Mouse (Mus musculus) layer of hippocampus, adult 18-20 months (tissue): ENCODE results near the gene Myh3. TPM values are rescaled to one million over a fixed set of nuclear protein-coding genes. Genes with fewer than 3 reads are reported as not detected.

Experiments
- DNase-seq, 2 experiments: peaks; one replicate each; pipeline ENCODE4 v3.0.0; 2022; ENCODE audit warnings: low spot score in 2 of 2
- microRNA-seq, 2 experiments: library from miRNA; unstranded; fragments of <30 nt; microRNA quantifications; one replicate each; pipeline ENCODE4 v1.2.0; 2021
- total RNA-seq, 2 experiments: library from RNA; stranded (reverse); gene quantifications; 2 replicates each; pipeline ENCODE4 v1.2.3; 2021

The Myh3 gene
- total RNA-seq, 2 experiments from 2014 or later = 0.57 to 0.61 TPM

DNA sequence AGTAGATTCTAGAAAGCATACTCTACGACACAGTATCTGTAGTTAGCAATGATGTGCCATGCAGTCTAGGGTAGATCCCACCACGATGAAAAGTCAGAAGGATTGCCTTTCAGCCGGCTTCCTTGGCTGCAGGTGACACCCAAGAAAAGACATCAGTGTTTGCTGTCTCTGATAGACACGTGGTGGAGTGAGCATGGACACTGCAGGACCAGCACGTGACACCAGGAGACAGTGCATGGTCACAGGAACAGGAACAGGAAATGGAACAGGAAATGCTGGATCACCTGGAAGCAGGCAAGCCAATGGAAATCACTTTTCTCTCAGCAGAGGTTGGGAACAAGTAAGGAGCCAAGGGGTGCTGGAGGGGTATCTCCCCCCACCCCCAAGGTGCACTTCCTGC lies 65.0 kb downstream of the Myh3 start:
- no peak for DNase-seq

DNA sequence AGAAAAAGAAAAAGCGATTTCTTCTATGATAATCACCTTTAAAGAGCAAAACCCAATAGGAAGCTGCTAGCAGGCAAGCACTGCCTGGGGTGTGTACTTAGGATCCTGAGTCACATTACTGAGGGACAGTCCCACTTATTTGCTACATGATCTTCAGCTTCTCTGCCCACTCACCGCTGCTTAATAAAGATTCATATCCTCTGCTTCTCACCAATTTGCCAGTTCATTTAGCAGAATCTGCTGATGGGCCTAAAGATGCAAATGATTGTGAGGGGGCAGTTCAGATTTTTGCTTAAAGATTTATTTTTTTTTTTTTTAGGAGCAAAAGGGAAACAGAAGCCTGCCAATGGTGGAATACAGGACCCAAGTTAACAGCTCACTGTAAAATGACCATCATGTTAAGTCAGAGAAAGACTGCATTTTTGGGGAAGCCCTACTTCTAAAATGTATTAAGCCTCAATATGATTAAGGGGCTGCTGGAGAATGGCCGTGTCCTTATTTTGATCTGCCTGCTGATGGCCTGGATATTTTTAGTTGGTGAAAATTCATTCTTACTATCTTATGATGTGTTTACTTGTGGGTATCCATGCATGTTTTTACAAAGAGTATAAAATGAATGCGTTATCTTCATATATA lies 65.9 kb downstream of the Myh3 start:
- DNase-seq = no peak

DNA sequence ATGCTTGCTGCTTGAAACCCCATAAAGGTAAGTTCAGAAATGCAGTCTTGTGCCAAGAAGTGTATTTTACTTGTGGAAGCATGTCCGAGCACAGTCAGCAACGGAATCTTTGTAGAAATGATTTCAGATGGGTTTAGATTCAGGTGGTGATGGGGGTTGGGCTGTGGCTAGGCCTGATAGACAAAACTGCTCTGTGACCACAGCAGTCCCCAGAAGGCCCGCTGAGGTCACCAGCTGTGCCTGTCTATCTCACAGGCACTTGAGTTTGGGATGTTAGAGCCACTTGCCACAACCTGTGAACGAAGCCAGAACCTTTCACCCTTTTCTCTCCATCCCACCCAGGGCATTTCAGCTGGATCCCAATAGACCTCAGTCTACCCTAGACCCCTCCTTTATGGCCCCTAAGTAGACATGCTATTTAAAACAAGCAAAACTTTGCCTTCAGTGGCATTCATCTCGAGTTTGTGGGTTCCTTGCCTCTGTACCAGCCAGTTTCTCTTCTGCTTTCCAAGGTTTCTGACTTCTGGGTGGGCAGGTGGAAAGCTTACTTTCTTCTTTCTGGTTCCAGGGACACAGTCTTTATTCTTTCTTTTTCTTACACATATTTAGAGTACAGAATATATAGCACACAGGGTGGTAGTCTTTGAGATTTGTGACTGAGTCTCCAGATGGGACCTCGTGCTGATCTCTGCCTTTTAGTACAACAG lies 66.6 kb downstream of the Myh3 start:
- no peak for DNase-seq

DNA sequence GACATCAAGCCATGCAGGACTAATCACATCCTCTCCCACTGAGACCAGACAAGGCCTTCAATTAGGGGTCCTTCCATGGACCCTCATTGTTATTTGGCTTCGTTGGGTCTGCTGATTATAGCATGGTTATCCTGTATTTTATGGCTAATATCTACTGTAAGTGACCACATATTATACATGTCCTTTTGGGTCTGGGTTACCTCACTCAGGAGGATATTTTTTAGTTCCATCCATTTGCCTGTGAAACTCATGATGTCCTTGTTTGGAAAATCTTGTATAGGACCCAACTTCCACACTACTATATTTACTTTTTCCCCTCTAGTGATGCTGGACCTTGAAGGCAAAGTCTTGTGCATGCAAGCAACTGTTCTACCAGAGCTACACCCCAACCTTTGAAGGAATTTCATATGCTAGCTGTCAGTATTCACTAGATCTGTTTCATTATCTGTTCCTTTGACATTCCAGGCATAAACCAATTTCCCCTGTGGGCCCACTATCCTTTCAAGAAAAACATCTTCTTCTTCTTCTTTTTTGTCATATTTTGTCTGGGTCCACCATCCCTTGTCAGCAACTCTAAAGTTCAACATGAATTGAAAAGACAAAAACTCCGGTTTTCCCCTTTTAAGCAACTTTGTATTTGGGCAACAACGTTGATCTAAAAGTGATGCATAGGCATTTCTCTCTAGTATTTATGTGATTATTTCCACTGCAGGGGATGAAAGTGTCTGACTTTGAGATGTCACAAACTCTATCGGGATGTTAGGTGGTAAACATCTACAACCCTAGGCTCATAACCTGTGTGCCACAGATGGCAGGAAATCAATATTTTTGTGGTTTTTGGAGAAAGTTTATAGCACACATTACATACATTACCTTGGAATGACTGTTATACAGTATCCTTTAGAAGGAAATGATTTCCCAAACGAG lies 67.6 kb downstream of the Myh3 start:
- no peak for DNase-seq

DNA sequence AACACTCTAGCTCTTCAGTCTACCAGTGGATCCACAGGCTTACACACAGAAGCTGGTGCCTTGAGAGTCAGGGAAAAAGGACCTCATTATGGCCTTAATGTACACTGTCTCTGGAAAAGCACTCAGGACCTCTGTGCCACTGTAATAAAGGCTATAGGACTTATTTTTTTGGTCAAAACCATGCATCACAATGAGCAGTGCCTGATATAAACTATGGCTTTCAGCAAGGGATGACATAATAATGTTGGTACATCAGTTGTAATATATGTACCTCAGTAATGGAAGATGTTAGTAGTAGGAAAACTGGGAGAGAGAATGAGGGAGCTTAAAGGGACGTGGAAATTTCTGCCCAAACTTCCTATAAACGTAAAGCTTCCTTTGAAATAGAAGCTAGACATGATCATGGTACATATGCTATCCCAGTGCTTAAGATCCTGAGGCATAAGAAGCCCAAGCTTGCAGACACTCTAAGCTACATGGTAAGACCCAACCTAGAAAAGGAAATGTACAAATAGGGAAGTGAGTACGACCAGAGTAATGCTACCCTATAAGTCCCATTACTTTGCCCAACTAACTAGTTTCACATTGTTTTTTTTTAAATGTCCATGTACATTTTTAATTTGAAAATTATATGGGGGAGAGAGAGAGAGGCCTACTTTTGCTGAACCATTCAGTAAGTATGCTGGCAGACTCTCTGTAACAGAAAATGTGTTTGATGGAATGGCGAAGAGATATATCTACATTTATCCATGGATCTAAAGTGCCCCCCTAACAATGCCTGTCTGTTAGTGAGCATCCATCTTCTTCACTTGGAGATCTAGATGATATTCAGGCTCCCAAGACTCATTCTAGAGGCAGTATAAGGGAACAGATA lies 68.5 kb downstream of the Myh3 start:
- DNase-seq = no peak

DNA sequence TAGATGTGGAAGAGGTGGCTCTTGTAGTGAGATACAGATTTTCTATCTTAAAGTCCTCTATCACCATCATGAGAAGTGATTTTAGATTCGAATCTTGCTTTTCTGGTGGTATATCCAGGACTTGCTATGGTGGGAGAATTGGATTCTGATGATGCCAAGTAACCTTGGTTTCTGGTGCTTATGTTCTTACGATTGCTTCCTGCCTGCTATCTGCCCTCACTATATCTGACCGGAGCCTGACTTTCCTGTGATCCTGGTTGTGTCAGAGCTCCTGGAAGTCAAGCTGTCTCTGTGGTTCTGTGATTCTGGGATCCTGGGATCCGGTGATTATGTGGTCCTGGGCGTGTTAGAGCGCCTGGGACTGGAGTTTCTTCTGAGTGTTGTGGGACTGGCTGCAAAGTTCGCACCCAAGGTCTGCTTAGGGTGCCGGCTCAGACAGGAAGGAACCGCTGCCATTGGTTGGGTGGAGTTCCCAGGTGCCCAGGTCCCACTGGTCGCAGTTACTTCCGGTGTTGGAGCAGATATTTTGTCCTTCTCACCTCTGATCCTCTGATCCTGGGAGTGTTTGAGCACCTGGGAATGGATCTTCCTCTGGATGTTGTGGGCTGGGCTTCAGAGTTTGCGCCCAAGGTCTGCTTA lies 69.3 kb downstream of the Myh3 start:
- no peak for DNase-seq

DNA sequence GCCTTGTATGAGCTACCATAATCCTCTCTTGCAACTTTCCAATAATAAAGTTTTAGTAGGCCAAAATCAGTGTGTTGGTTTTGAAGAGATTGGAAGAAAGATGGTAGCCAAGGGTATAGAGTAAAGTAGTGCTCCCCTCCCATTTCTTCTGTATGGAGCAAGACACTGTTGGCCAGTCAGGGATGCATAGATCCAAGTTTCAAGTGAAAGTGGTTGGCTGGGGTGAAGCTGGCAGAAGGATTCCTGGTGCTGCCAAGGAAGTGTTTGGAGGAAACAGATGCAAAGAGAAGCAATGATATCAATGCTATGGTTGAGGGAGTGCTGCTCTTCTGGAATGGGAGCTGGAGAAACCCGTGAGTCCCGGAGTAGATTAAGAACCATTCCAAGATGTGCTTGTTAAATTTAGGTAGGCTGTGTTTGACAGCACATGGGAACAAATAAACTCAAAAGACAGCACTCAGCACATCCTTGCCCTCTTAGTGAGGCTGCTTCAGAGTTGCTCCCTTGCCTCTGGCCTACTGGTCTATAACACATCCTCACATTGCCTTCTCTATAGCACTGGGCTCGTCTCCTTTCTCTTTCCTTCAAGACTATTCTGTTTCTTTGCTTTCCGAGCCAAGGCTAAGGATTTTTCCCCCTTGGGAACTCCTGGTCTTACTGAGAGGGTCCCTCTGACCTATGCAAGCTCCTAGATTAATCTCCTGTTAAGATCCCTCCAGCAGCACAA lies 70.3 kb downstream of the Myh3 start:
- no peak for DNase-seq

DNA sequence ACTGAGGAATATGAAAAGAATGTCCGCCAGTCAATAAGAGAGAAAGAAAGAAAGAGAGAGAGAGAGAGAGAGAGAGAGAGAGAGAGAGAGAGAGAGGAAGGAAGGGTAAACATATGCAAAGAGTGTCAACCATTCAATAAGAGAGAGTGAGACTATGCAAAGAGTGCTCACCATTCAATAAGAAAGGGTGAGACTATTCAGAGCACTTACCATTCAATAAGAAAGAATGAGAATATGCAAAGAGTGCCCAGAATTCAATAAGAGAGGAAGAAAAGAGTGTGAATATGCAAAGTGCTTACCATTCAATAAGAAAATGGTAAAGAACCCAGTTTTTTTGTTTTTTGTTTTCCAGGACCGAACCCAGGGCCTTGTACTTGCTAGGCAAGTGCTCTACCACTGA lies 72.1 kb downstream of the Myh3 start:
- no peak for DNase-seq

DNA sequence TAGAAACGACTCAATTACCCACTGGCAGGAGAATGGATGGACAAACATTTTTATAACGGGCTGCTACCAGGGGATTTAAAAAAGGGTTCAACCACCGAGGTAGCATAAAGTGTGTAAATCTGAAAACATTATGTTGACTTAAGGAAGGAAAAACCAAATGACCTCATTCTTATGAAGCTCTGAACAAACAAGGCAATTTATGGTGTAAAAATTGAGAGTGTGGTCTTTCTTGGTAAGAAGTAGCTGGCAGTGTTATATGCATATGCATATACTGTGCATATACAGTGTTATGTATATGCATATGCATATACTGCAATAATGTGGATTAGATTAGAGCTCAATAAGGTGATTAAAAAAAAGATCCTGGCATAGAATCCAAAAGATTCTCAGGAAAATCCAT lies 73.1 kb downstream of the Myh3 start:
- no peak for DNase-seq

Small RNA genes lying within 50 kb of the gene (microRNA-seq; reads per million reads assigned to microRNA genes)
- gene Mir6923 = 0 to 0.25 reads per million in 2 experiments

Other genes with a start within 250 kb of the Myh3 start
- gene Pirt, start 166.3 kb upstream of the Myh3 start, total RNA-seq = 1 to 10 TPM; 1.7 to 2.1 TPM
- not detected for gene Tmem238l, start 121.7 kb upstream of the Myh3 start, total RNA-seq
- under 1 TPM; 0.61 to 0.67 TPM for gene Tmem220, start 53.1 kb upstream of the Myh3 start, total RNA-seq
- 10 to 100 TPM; 21.1 to 23.0 TPM for gene Adprm, start 25.7 kb upstream of the Myh3 start, total RNA-seq
- 10 to 100 TPM; 10.3 TPM for gene Sco1, start 25.6 kb upstream of the Myh3 start, total RNA-seq
- under 1 TPM; 0.15 to 0.25 TPM for gene Myh2, start 92.7 kb downstream of the Myh3 start, total RNA-seq
- under 1 TPM; 0.10 to 0.17 TPM for gene Myh1, start 121.8 kb downstream of the Myh3 start, total RNA-seq
- under 1 TPM; 0.10 to 0.15 TPM for gene Myh4, start 159.7 kb downstream of the Myh3 start, total RNA-seq
- gene Myh8, start 198.8 kb downstream of the Myh3 start, total RNA-seq = 1 to 10 TPM; 1.4 to 1.6 TPM
- gene Myh13, start 243.4 kb downstream of the Myh3 start, total RNA-seq = under 1 TPM; 0.10 to 0.12 TPM